ENCODE assay signal across 8 mouse cellular contexts in genomic region chr1:153065473-153066386, GRCm38 (mm10).
DNase-seq lines count a peak whose midpoint lies in the region; ATAC-seq and TF ChIP-seq lines count a peak whose summit lies in the region.

No protein-coding gene starts in this region.

- no peak for ATAC-seq in midbrain, postnatal 0 days (ENCODE audit: low FRiP score)
- ATAC-seq in midbrain, embryonic 13.5 days, result no peak
- 0 out of 2 replicates have a peak, but pooled peaks have one; percentile 32 for ATAC-seq in heart, embryonic 16.5 days (replicated peaks; ENCODE audit: extremely low read depth, insufficient read depth, low FRiP score)
- ATAC-seq in neural tube, embryonic 15.5 days (ENCODE audit: low FRiP score), result no peak

- no peak overlapping the region for H3K9ac ChIP-seq in midbrain, postnatal 0 days (replicated peaks; ENCODE audit: low read length, poor library complexity, severe bottlenecking)
- H3K9ac ChIP-seq in midbrain, embryonic 13.5 days (replicated peaks), result no peak overlapping the region
- no peak overlapping the region for H3K9ac ChIP-seq in heart, embryonic 16.5 days (ENCODE audit: low read length)
- H3K9ac ChIP-seq in neural tube, embryonic 15.5 days (replicated peaks), result no peak overlapping the region

- no peak overlapping the region for H3K4me2 ChIP-seq in midbrain, postnatal 0 days (ENCODE audit: low read depth, low read length, poor library complexity, severe bottlenecking)
- H3K4me2 ChIP-seq in midbrain, embryonic 13.5 days (replicated peaks), result no peak overlapping the region
- H3K4me2 ChIP-seq in heart, embryonic 16.5 days (ENCODE audit: low read depth, low read length), result no peak overlapping the region
- H3K4me2 ChIP-seq in neural tube, embryonic 15.5 days, result no peak overlapping the region

- no peaks in the 10 kb centered on the region for H3K9me3 ChIP-seq in midbrain, postnatal 0 days (ENCODE audit: low read length)
- H3K9me3 ChIP-seq in midbrain, embryonic 13.5 days, result 0 out of 2 replicates have a peak, but pooled peaks cover 4% of the 10 kb centered on the region
- H3K9me3 ChIP-seq in heart, embryonic 16.5 days (replicated peaks; ENCODE audit: control insufficient read depth, low read length), result no peaks in the 10 kb centered on the region
- no peaks in the 10 kb centered on the region for H3K9me3 ChIP-seq in neural tube, embryonic 15.5 days (replicated peaks)

- no peak for TF ChIP-seq CTCF in midbrain, postnatal 0 days (IDR thresholded peaks at IDR 0.05)

- 79% methylated on average over 12 of the region's 12 CpGs for WGBS in midbrain, postnatal 0 days
- 90% methylated on average over 12 of the region's 12 CpGs for WGBS in midbrain, embryonic 13.5 days
- WGBS in heart, embryonic 16.5 days, result 69% methylated on average over 12 of the region's 12 CpGs
- WGBS in neural tube, embryonic 15.5 days, result 82% methylated on average over 12 of the region's 12 CpGs

- DNase-seq in midbrain, postnatal 0 days (ENCODE audit: low spot score), result peak; percentile 58
- peak; percentile 94 for DNase-seq in cerebellum, adult 11-12 months
- peak; percentile 66 to 74 for DNase-seq in kidney, postnatal 4 days
- no peak for DNase-seq in embryo, embryonic 11 days
- DNase-seq in spleen, adult 12 weeks (ENCODE audit: low spot score), result no peak

- no peaks in the 10 kb centered on the region for H3K4me1 ChIP-seq in midbrain, postnatal 0 days (ENCODE audit: insufficient read depth, low read length)
- no peaks in the 10 kb centered on the region; the same call in none of the 2 replicates for H3K4me1 ChIP-seq in midbrain, embryonic 13.5 days (replicated peaks)
- H3K4me1 ChIP-seq in heart, embryonic 16.5 days (ENCODE audit: control insufficient read depth, insufficient read depth, low read length), result 0 out of 2 replicates have a peak, but pooled peaks cover 3% of the 10 kb centered on the region
- H3K4me1 ChIP-seq in neural tube, embryonic 15.5 days, result peaks cover 20% of the 10 kb centered on the region

- no peaks in the 10 kb centered on the region for H3K36me3 ChIP-seq in midbrain, postnatal 0 days (ENCODE audit: insufficient read depth, low read length)
- no peaks in the 10 kb centered on the region for H3K36me3 ChIP-seq in midbrain, embryonic 13.5 days
- H3K36me3 ChIP-seq in heart, embryonic 16.5 days (ENCODE audit: control insufficient read depth, insufficient read depth), result no peaks in the 10 kb centered on the region
- H3K36me3 ChIP-seq in neural tube, embryonic 15.5 days, result no peaks in the 10 kb centered on the region

- no peak overlapping the region for H3K27ac ChIP-seq in midbrain, postnatal 0 days (ENCODE audit: low read depth, low read length)
- H3K27ac ChIP-seq in midbrain, embryonic 13.5 days, result no peak overlapping the region
- peak overlapping the region; percentile 58 for H3K27ac ChIP-seq in heart, embryonic 16.5 days (ENCODE audit: low read length)
- H3K27ac ChIP-seq in neural tube, embryonic 15.5 days (replicated peaks), result peak overlapping the region; percentile 4; the same call in 1 of the 2 replicates

- H3K4me3 ChIP-seq in midbrain, postnatal 0 days (ENCODE audit: low read depth, low read length), result no peak overlapping the region
- H3K4me3 ChIP-seq in midbrain, embryonic 13.5 days (replicated peaks), result no peak overlapping the region
- H3K4me3 ChIP-seq in heart, embryonic 16.5 days (ENCODE audit: low read length), result no peak overlapping the region
- no peak overlapping the region for H3K4me3 ChIP-seq in neural tube, embryonic 15.5 days (replicated peaks)

- H3K27me3 ChIP-seq in midbrain, postnatal 0 days (ENCODE audit: insufficient read depth, low read length), result no peaks in the 10 kb centered on the region
- peaks cover 21% of the 10 kb centered on the region for H3K27me3 ChIP-seq in midbrain, embryonic 13.5 days
- no peaks in the 10 kb centered on the region for H3K27me3 ChIP-seq in heart, embryonic 16.5 days (ENCODE audit: control insufficient read depth, insufficient read depth, low read length)
- H3K27me3 ChIP-seq in neural tube, embryonic 15.5 days (replicated peaks), result 0 out of 2 replicates have a peak, but pooled peaks cover 2% of the 10 kb centered on the region

Comparison
In these comparisons a context has a peak if more than half of its experiments do, and no peak if none do; other contexts are left out.
1. DNase-seq: peak in midbrain, postnatal 0 days (single experiment), cerebellum, adult 11-12 months (single experiment) and kidney, postnatal 4 days (2 of 2); none in embryo, embryonic 11 days (single experiment) and spleen, adult 12 weeks (single experiment).
2. H3K27ac ChIP-seq: peak in heart, embryonic 16.5 days (single experiment) and neural tube, embryonic 15.5 days (single experiment); none in midbrain, postnatal 0 days (single experiment) and midbrain, embryonic 13.5 days (single experiment).